Mouse (Mus musculus) megakaryocyte, embryonic 14.5 days (primary cell): Measurements from ENCODE around the gene Fam222b. TPM values are rescaled to one million over a fixed set of nuclear protein-coding genes. Genes with fewer than 3 reads are reported as not detected.

ENCODE experiments used
- H3K27me3 ChIP-seq: replicated peaks from 2 replicates; pipeline ENCODE3; 2012; ENCODE audit warnings: inconsistent platforms
- H3K36me3 ChIP-seq: replicated peaks from 2 replicates; pipeline ENCODE3; 2012; ENCODE audit warnings: low read length, inconsistent platforms, mixed read lengths
- H3K4me1 ChIP-seq: 2 replicates; pipeline ENCODE4 v1.6.1; 2012; ENCODE audit warnings: inconsistent platforms
- H3K4me3 ChIP-seq: replicated peaks from 2 replicates; pipeline ENCODE3; 2012; ENCODE audit warnings: moderate library complexity, mild to moderate bottlenecking, inconsistent platforms
- H3K9me3 ChIP-seq: 2 replicates; pipeline ENCODE4 v1.6.1; 2012; ENCODE audit warnings: inconsistent platforms
- FLI1 ChIP-seq: IDR thresholded peaks from 2 replicates; pipeline ENCODE4 v1.6.1; 2012; ENCODE audit warnings: low read length, inconsistent platforms, mixed read lengths
- GATA1 ChIP-seq: IDR thresholded peaks from 3 replicates; pipeline ENCODE4 v1.6.1; 2012; ENCODE audit warnings: mixed read lengths, low read length, inconsistent platforms, borderline replicate concordance
- polyA plus RNA-seq: library from polyadenylated mRNA; stranded (reverse); fragments of >175 nt; gene quantifications from 2 replicates; pipeline ENCODE4 v1.2.3, GENCODE M21; 2012; ENCODE audit warnings: low replicate concordance; ENCODE audit not compliant: insufficient read depth

Fam222b gene
- polyA plus RNA-seq, 1 experiment = 32.0 TPM

DNA sequence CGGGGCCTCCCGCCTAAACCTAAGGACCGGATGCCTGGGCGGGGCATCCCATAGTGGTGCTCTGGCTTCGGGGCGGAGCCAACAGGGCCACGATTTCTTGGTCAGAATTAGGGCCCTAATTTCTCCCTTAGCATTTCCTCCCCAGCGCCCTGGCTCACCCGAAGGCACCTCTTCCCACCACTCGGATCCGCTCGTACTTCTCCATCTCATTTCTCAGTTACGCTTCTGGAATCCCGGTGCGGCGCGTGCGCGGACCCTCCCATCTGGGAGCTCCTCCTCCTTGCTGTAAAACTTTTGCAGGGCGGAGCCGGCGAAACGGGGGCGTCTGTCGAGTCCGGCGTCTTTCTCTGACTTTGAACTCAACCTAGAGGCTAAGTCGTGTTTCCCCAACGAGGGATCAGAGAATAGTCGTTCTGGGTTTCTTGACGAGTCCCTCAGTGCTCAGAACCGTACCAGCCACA, 82.0 kb downstream of the Fam222b start, which contains the start of the genes Nek8 and Tlcd1:
Gene Nek8 (minus strand): TSS at position 274 of the 461 bp plus-strand sequence.
Gene Tlcd1 (plus strand): TSS at position 310 of the 461 bp plus-strand sequence.
- H3K4me3 ChIP-seq = peak within 1 kb of the TSS; percentile 98
- H3K9me3 ChIP-seq = no peaks in the 10 kb centered on the region
- H3K27me3 ChIP-seq = no peaks in the 10 kb centered on the region
- peaks cover 37% of the 10 kb centered on the region for H3K36me3 ChIP-seq
- TF ChIP-seq GATA1 (no peak), FLI1 (no peak; the same call in 1 of the 2 replicates)
- H3K4me1 ChIP-seq = peaks cover 56% of the 10 kb centered on the region

DNA sequence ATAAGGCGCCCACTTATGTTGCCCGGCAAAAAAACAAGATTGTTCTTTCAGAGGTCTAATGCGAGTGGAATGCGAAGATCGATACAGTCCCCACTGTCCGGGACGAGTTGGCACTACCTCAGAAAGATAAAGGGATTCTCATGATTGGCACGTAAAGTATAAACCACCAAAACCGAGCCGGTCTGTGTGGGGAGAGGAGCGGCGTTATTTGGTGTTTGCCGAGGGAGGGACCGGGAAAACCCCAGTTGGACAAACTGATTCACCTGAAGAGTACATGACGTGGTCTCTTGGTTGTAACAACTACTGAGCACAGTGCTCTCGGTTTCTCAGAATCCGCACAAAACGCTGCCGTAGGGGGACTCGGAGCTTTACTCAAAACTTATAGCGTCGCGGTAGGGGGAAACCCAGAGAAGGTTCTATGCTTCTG, 82.5 kb downstream of the Fam222b start:
- H3K4me3 ChIP-seq = peak overlapping the region; percentile 98
- H3K9me3 ChIP-seq = no peaks in the 10 kb centered on the region
- no peak for TF ChIP-seq FLI1
- TF ChIP-seq GATA1 = no peak
- H3K4me1 ChIP-seq = peaks cover 59% of the 10 kb centered on the region
- H3K36me3 ChIP-seq = peaks cover 40% of the 10 kb centered on the region
- no peaks in the 10 kb centered on the region for H3K27me3 ChIP-seq

DNA sequence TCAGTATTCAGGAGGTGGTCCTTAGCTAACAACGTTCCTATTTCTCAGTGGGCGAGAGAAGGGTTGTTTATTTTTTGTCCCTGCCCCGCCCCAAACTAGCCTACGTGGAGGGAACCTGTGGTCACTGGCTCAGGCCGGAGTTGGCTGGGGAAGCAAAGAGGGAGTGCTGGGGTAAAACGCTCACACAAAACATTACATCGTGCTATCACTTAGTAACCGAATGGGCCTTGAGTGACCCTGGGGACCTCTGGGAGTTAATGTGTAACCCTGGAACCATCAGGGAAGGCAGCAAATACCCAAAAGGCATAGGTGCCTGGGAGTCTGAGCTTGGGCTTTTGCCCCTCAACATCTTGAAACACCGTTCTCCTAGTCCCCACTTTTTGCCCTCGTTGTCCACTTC, 83.0 kb downstream of the Fam222b start:
- Histone ChIP-seq H3K36me3 (peaks cover 37% of the 10 kb centered on the region), H3K4me3 (peak overlapping the region; percentile 98), H3K27me3 (no peaks in the 10 kb centered on the region), H3K4me1 (peaks cover 60% of the 10 kb centered on the region), H3K9me3 (no peaks in the 10 kb centered on the region)
- TF ChIP-seq GATA1 (no peak), FLI1 (no peak)

DNA sequence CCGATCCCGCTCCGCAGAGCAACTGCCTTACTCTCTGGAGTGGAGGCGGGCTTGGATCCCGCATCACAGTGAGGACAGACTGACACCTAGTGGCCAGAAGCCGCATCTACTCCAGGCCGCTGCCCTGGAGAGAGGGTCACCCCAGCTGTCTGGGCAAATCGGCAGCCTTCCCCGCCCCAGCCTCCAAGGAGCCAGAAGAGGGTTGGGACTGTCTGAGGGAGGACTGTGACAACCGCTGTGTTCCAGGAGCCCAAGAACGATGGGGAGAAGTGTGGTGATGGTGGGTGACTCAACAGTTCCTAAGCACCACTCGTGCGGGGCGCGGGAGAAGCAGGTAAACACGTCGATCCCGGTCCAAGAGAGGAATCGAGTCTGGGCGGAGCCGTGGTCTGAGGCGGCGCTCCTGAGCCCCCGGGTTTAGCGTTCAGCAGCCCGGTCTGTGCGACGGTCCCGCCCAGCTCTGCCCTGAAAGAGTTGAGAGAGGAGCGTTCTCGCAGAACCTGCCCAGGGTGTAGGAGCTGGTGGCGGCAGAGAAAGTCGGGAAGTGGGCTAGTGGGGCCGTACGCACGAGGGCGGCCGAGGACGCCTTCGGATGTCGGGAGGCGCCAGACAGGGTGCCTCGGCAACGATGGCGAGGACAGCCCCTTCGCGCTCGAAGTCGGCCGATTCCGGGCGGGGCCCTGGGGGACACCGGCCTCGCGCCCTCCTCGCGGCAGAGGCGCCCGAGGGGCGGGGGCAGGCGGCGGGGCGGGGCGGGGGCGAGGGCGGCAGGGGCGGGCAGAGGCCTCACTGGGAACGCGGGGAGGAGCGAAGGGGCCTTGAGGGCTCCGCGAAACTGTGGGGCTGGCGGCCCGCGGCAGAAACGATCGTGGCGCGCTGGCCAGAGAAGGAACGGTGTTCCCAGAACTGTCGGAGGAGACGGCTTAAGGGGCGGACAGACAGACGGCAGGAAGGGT, 83.7 kb downstream of the Fam222b start:
- TF ChIP-seq FLI1 (no peak), GATA1 (no peak)
- Histone ChIP-seq H3K4me3 (peak overlapping the region; percentile 98), H3K36me3 (peaks cover 33% of the 10 kb centered on the region), H3K27me3 (no peaks in the 10 kb centered on the region), H3K9me3 (no peaks in the 10 kb centered on the region), H3K4me1 (peaks cover 61% of the 10 kb centered on the region)

DNA sequence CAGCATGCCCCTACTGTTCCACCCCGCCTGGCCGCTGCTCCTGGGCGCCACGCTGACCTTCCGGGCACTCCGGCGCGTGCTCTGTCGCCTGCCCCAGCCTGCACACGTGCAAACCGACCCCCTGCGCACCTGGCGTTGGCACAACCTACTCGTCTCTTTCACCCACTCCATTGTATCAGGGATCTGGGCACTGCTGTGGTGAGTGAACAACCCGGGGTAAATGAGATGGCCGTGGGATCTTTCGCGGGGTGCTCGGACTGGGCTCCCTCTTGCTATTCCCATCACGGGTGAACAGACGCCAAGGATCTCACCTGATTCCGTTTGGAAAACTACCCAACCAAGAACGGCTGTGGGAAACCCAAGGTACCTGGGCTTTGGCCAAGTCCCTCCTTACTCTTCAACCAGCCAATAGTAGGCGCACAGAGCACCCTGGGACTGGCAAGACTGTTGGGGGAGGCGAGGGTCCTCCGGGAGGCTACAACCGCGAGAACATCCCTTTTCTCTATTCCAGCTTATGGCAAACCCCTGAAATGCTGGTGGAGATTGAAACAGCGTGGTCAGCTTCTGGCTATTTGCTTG, 84.5 kb downstream of the Fam222b start:
- Histone ChIP-seq H3K9me3 (no peaks in the 10 kb centered on the region), H3K27me3 (no peaks in the 10 kb centered on the region), H3K4me1 (peaks cover 64% of the 10 kb centered on the region), H3K36me3 (peaks cover 33% of the 10 kb centered on the region), H3K4me3 (peak overlapping the region; percentile 98)
- TF ChIP-seq FLI1 (no peak), GATA1 (no peak)

DNA sequence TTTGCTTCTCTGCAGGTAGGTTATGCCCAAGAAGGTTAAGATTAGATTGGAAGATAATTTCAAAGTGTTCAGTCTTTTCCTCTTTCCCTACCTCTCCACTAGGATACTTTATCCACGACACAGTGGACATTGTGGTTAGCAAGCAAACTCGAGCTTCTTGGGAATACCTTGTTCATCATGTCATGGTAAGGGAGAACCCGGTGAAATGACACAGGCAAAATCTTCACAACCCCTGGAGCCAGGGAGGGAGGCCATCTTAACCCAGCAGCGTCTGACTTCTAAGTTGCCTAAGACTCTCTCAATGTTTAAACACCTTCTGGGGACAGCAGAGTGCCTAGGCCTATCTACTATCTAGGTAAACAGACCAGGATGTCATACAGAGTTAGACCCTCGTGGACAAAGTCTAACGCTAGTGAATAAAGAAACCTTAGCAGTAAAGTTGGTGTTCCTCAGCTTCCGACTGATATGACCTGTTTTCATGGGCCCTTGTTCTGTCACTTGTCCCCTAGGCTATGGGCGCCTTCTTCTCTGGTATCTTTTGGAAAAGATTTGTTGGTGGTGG, 85.1 kb downstream of the Fam222b start:
- peak overlapping the region; percentile 98 for H3K4me3 ChIP-seq
- H3K9me3 ChIP-seq = no peaks in the 10 kb centered on the region
- H3K27me3 ChIP-seq = no peaks in the 10 kb centered on the region
- peaks cover 67% of the 10 kb centered on the region for H3K4me1 ChIP-seq
- TF ChIP-seq FLI1 (no peak), GATA1 (no peak)
- H3K36me3 ChIP-seq = peaks cover 33% of the 10 kb centered on the region

DNA sequence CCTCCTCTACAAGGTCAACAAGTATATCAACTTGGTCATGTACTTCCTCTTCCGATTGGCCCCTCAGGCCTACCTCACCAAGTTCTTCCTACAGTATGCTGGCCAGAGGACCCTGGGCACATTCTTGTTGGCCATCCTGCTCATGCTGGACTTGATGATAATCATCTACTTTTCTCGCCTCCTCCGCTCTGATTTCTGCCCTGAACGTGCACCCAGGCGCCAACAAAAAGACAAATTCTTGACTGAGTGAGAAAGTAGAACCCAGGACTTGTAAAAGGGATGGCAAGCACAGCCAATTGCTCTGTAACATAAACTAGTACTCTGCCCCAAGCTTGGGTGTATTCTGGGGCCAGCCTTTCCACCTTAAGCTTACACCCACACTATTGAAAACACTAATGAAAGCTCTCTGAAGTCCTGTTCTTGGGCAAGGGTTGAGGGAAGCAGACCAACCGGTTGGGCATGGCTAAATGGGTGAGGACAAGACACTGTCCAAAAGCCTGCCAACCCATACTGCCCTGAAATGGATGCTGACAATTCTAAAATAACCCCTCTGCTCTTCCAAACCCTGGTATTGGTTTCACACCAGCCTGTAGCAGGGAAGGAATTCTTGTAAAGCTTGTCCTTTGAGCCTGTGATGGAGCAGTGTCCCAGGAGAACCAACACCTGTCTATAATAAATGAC, 85.8 kb downstream of the Fam222b start:
- H3K4me1 ChIP-seq = peaks cover 67% of the 10 kb centered on the region
- TF ChIP-seq FLI1 (no peak), GATA1 (no peak)

DNA sequence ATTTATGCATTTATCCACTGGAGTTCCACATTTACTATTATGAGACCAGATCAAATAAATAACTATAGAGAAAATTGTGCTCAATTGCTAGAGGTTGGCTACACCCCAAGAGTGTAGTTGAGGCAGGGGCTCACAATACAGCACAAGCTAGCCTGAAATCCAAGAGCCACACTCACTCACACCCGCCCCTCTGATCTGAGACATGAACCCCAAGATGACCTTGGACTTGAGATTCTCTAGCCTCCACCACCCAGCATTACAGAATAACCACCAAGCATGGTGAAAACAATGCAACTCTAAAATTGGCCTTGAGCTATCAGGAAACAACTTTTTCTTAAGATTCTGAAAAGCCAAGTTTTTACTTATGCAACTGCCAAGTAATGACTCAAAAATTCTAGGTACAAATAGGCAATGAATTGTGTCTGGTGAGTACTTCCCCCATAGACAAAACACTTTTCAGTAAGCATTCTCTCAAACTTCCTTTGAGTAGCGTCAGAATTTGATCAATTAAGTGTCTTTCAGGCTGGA, 87.4 kb downstream of the Fam222b start:
- Histone ChIP-seq H3K4me1 (peaks cover 61% of the 10 kb centered on the region), H3K36me3 (peaks cover 33% of the 10 kb centered on the region), H3K9me3 (no peaks in the 10 kb centered on the region), H3K4me3 (peak overlapping the region; percentile 96), H3K27me3 (peaks cover 7% of the 10 kb centered on the region)
- TF ChIP-seq GATA1 (no peak), FLI1 (no peak)

More for the DNA sequence above, 85.8 kb downstream of the Fam222b start:
- Histone ChIP-seq H3K9me3 (no peaks in the 10 kb centered on the region), H3K36me3 (peaks cover 33% of the 10 kb centered on the region), H3K4me3 (peak overlapping the region; percentile 47), H3K27me3 (no peaks in the 10 kb centered on the region)

DNA sequence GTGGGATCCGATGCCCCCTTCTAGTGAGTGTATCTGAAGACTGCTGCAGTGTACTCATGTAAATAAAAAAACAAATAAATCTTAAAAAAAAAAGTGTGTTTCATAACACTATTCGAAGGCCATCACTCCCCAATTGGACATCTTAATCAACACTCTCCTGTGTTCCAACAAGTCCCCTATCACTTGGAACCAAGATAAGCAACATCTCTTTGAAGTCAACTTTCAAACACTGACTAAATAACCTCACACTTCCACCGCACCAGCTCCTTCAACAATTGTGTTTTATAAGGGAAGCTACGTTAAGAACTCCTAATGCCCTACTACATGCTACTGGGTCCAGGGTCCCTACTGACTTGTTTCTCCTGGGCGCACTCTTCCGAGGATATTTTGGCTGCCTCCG, 88.0 kb downstream of the Fam222b start:
- Histone ChIP-seq H3K4me1 (peaks cover 56% of the 10 kb centered on the region), H3K4me3 (peak overlapping the region; percentile 96)
- TF ChIP-seq FLI1 (no peak), GATA1 (no peak)

More for the DNA sequence above, 88.0 kb downstream of the Fam222b start:
- Histone ChIP-seq H3K36me3 (peaks cover 33% of the 10 kb centered on the region), H3K9me3 (no peaks in the 10 kb centered on the region), H3K27me3 (peaks cover 11% of the 10 kb centered on the region)
